Mouse (Mus musculus) right cerebral cortex, postnatal 10 days (tissue): Measurements from ENCODE around the gene Ski.
A peak's percentile ranks its signal among the peaks of the same experiment; 100 is the strongest.

ENCODE experiments used
- DNase-seq, 2 experiments: peaks; one replicate each; pipeline ENCODE4 v3.0.0; 2021; ENCODE audit warnings: low spot score in 2 of 2

Gene Ski

GRCm38 (mm10) chr4:155129996-155130395, 92.4 kb downstream of the Ski start:
- DNase-seq = peak; percentile 92 to 94

- DNase-seq = no peak
Observed at GRCm38 (mm10) chr4:155129132-155129917, 93.1 kb downstream of the Ski start.

DNA sequence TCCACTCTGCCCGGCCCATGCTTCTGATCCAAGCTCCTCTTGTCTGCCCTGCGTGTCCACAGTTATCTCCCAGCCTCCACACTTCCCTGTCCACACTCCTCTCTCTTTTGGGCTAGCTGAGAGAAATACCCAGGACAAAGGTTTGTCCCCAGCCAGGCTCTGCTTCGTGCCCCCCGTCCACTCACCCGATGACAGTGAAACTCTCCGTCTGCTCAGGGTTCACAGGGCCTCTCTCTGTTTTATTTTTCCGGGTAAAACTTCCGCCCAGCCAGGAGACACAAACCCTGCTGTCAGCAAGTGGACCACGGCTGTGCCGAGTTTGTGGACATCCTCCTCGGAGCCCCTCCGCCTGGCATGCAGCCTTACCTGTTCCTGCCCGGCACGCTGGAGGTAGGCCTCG, 94.0 kb downstream of the Ski start:
- no peak for DNase-seq

DNA sequence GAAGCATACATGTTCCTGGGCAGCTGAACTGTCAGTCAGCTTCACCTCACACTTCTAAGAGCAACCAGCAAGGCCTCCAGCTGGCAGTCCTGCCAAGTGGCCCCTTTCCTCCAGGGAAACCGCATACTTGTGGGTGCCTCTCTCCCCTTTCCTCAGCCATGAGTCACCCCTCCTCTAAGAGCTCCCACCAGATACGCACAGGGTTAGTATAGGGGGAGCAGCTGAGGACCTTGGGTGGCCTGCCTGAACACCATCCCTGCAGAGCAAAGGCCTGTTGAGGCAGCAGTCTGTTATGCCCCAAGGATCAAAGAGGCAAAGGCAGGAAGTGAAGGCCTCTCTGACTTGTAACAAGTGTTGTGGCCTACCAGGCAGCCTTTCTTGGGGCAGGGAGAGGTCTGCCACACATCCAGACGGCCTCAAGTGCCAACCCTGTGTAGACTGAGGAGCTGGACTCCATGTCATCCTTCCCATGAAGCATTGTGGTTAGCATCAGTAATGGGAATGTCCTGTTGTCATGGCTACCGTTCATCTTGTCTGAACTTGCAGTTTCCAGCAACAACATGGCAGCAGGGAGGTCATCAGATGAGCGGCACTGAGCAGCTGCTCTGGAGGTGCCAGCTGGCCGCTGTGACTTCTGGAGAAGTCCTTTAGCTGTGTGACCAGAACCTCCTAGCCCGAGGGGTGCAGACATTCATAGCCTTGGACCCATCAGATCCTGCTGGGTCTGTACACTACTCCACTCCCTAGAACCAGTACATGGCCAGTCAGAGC, 95.6 kb downstream of the Ski start:
- DNase-seq = no peak

GRCm38 (mm10) chr4:155126194-155126593, 96.2 kb downstream of the Ski start:
- no peak for DNase-seq

GRCm38 (mm10) chr4:155125310-155125709, 97.1 kb downstream of the Ski start:
- DNase-seq = no peak

DNA sequence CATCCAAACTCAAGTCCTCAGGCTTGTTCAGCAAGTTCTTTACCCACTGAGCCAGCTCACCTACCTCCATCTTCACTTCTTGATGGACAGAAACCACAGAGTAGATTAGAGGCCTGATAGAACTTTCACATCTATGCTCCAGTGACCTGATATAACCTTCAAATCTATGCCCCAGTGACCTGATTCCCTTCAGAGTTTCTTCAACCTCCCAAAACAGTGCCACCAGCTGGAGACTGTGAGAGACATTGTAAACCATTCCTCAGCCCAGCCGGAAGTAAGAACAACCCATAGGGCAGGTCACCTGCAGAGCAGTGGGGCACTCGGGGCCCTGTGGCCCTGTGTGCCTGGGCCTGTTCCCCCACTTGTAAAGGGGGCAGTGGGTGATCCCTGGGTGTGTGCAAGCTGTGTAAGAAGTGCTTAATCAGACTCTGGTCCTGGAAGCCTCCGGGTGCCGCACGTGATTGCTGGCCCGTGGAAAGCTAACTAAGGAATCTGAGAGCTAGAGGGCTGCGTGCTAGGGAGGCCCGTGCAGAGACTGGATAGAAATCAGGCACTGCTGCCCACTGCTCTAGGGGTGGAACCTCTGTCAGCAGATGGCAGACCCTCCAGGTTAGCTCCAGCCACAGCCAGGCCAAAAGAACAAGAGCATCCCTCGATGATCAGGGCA, 98.4 kb downstream of the Ski start:
- no peak for DNase-seq

DNA sequence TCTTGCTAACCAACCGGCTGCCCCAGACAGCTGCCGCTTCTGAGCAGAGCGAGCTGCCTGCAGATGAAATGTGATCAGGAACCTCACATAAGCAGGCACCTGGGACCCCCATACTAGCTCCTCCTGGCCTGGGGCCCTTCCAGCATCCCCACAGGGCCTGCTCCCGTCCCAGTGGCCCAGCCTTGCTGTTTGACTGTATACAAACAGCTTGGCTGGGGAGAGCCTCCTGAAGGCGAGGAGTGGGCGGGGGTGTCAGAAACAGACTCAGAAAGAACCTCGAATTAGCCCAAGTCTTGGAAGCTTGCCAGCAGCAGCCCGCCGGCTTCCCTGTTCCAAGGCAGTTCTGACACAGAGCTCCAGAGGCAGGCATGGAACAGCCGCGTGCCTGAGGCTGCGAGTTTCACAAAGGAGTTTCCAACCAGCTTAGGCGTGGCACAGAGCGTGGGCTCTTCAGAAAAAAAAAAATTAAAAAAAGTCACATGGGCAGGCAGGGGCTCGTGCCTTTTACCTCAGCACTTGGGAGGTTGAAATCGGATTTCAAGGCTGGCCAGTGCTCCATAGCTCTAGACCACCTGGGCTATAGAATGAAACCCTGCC, 99.8 kb downstream of the Ski start:
- peak; percentile 98 to 99 for DNase-seq

- no peak for DNase-seq
Observed at GRCm38 (mm10) chr4:155121915-155122443, 100.4 kb downstream of the Ski start.

- DNase-seq = no peak
Observed at GRCm38 (mm10) chr4:155121222-155121621, 101.2 kb downstream of the Ski start.

DNA sequence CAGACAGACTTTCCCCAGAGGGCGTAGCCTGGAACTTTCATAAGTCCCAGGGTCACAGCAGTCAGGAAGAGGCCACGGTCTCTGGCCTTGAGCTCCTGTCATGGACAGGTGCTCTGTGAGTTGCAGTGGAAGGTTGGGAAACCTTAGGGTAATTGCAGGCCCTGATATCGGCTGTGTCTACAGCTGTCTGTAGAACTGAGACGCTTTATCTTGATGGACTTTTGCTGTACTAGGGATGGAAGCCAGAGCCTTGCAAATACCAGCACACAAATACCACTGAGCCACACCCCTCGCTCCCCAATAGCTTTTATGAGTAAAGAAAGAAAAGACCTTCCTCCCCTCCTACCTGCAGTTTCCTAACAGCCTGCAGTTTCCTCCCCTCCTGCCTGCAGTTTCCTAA, 101.8 kb downstream of the Ski start:
- DNase-seq = no peak

DNA sequence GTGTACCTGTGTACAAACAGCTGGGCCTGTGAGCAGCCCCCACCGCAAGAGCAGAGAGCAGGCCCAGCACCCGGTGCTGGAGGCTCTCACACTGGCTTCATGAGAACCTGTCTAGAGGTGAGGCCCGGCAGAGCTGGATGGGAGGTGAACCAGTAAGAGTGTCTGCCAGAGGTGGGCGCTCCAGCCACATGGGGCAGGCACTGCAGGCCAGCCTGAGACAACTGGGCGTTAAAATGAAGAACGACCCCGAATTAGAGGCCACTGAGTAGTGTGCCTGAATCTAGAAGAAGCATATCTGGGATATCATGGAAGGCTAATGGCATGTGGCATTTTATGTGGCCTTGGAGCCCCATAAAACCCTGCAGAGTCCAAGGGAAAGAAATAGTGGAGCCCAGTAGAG, 102.4 kb downstream of the Ski start:
- no peak for DNase-seq

DNA sequence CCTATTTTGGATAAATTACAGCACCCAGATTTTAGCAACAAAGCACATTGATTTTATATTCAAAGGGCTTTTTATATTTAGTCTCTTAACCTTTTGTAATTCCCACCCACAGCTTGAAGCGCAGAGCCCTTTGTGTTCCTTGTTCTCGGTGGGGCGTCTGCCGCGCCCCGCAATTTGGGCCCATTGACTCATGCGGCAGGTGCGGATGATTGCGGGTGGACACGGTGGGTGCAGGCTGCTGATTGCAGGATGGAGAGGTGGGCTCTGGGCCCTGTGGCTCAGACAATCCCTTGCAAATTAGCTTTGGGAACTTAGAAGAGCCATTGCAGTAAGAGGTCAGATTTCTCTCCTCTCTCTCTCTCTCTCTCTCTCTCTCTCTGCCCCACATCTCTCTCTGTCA, 104.1 kb downstream of the Ski start:
- DNase-seq = no peak

GRCm38 (mm10) chr4:155117396-155117978, 104.9 kb downstream of the Ski start:
- no peak for DNase-seq

DNA sequence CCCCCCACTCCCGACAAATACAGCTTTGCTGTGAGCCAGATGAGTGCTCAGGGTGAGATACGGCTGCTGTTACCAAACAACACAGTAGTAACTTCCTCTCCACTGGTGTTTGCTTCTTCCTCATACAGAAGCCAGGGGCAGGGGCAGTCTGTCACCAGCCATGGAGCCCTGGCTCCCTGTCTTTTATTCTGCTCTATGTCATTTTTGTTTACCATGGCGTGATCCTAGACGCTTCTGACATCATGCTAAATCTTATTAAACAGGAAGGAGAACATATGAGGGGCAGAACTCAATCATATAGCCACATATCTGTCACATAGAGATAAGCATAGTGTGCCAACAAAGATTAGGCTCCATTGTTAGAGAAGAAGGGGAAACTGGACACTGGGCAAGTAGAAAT, 105.8 kb downstream of the Ski start:
- no peak for DNase-seq

- peak; percentile 61 to 74 for DNase-seq
Observed at GRCm38 (mm10) chr4:155113766-155114410, 108.5 kb downstream of the Ski start.

DNA sequence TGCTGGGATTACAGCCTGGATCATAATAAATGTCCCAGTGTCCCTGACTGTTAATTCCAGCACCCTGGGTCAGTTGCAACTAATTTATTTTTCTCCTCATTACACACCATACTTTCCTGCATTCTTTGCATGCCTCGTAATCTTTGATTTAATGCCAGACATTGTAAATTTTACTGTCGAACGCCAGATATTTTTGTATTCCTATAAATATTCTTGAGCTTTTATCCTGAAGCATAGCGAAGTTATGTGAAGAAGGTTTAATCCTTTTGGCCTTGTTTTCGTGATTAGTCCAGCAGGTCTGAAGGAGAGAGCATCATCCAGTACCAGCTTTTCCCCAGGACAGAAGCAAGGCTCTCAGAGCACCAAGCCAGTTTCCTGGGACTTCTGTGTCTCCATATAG, 112.9 kb downstream of the Ski start:
- no peak for DNase-seq

GRCm38 (mm10) chr4:155107886-155108285, 114.5 kb downstream of the Ski start:
- DNase-seq = no peak
